ENCODE assay signal across 31 mouse cellular contexts in the genomic region with DNA sequence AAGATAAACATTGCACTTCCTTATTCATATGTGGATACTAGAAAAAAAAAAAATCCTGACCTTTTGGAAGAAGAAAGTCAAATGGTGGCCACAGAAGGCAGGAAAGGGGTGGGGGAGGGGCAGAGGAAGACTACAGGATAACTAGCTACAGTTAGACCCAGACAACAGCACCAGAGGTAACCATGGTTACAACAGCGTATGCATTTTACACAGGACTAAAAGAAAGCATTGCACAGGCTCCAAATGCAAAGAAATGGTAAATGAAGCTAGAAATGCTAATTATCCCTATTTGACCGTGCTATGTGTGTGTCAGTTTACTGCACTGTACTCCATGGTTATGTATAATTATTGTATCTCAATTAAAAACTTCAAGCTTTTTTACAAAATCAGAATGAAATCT.
DNase-seq lines count a peak whose midpoint lies in the region; ATAC-seq lines count a peak whose summit lies in the region.
"Had no signal": no experiment of that assay in that cellular context is flagged by ENCODE, and none has a peak within 500 bp of the region (broad histone marks: within the 10 kb centered on the region; RNA-seq: fewer than 3 reads in every experiment).

No protein-coding gene starts in this region.

- 16% methylated on average over 2 of the region's 2 CpGs for WGBS in forebrain, embryonic 14.5 days
- 23% methylated on average over 2 of the region's 2 CpGs for WGBS in forebrain, embryonic 15.5 days
- 46% methylated on average over 2 of the region's 2 CpGs for WGBS in midbrain, embryonic 14.5 days
- WGBS in midbrain, embryonic 15.5 days = 31% methylated on average over 2 of the region's 2 CpGs

- peak; percentile 50; the same call in 1 of the 2 replicates for ATAC-seq in forebrain, embryonic 14.5 days
- ATAC-seq in forebrain, embryonic 15.5 days (replicated peaks) = no peak; the same call in 1 of the 2 replicates
- ATAC-seq in midbrain, embryonic 14.5 days (ENCODE audit: low FRiP score, low TSS enrichment) = no peak
- no peak for ATAC-seq in midbrain, embryonic 15.5 days (replicated peaks)
- ATAC-seq: intestine, embryonic 15.5 days had no signal

- no peak overlapping the region for H3K4me2 ChIP-seq in forebrain, embryonic 14.5 days (ENCODE audit: low read length)
- H3K4me2 ChIP-seq in forebrain, embryonic 15.5 days (replicated peaks) = no peak overlapping the region
- H3K4me2 ChIP-seq in midbrain, embryonic 14.5 days (ENCODE audit: low read length) = no peak overlapping the region
- H3K4me2 ChIP-seq in midbrain, embryonic 15.5 days = no peak overlapping the region
- H3K4me2 ChIP-seq: embryonic facial prominence, embryonic 12.5 days; heart, embryonic 15.5 days; hindbrain, embryonic 15.5 days; intestine, embryonic 15.5 days; limb, embryonic 15.5 days; liver, embryonic 13.5 days; midbrain, embryonic 12.5 days; neural tube, embryonic 15.5 days had no signal

- no peaks in the 10 kb centered on the region for H3K9me3 ChIP-seq in forebrain, embryonic 14.5 days (replicated peaks; ENCODE audit: control insufficient read depth, low read length)
- no peaks in the 10 kb centered on the region for H3K9me3 ChIP-seq in forebrain, embryonic 15.5 days
- no peaks in the 10 kb centered on the region for H3K9me3 ChIP-seq in midbrain, embryonic 14.5 days (ENCODE audit: control insufficient read depth, low read length)
- H3K9me3 ChIP-seq in midbrain, embryonic 15.5 days = no peaks in the 10 kb centered on the region
- H3K9me3 ChIP-seq: embryonic facial prominence, embryonic 12.5 days; heart, embryonic 15.5 days; hindbrain, embryonic 15.5 days; intestine, embryonic 15.5 days; limb, embryonic 10.5 days; limb, embryonic 15.5 days; liver, embryonic 13.5 days; midbrain, embryonic 12.5 days; neural tube, embryonic 15.5 days had no signal

- peaks cover 7% of the 10 kb centered on the region for H3K4me1 ChIP-seq in forebrain, embryonic 14.5 days (ENCODE audit: control insufficient read depth, insufficient read depth, low read length)
- H3K4me1 ChIP-seq in forebrain, embryonic 15.5 days = peaks cover 20% of the 10 kb centered on the region
- peaks cover 25% of the 10 kb centered on the region for H3K4me1 ChIP-seq in midbrain, embryonic 14.5 days (ENCODE audit: control insufficient read depth, insufficient read depth, low read length)
- H3K4me1 ChIP-seq in midbrain, embryonic 15.5 days = peaks cover 19% of the 10 kb centered on the region; the same call in 1 of the 2 replicates
- H3K4me1 ChIP-seq: intestine, embryonic 15.5 days had no signal

- H3K36me3 ChIP-seq in forebrain, embryonic 14.5 days (ENCODE audit: control insufficient read depth, insufficient read depth, low read length) = no peaks in the 10 kb centered on the region
- H3K36me3 ChIP-seq in forebrain, embryonic 15.5 days = no peaks in the 10 kb centered on the region
- H3K36me3 ChIP-seq in midbrain, embryonic 14.5 days (ENCODE audit: control insufficient read depth, insufficient read depth, low read length) = no peaks in the 10 kb centered on the region
- no peaks in the 10 kb centered on the region for H3K36me3 ChIP-seq in midbrain, embryonic 15.5 days (replicated peaks)
- H3K36me3 ChIP-seq: embryonic facial prominence, embryonic 12.5 days; heart, embryonic 15.5 days; hindbrain, embryonic 15.5 days; intestine, embryonic 15.5 days; limb, embryonic 10.5 days; limb, embryonic 15.5 days; liver, embryonic 13.5 days; midbrain, embryonic 12.5 days; neural tube, embryonic 15.5 days had no signal

- H3K27ac ChIP-seq in forebrain, embryonic 14.5 days (ENCODE audit: low read depth, low read length) = no peak overlapping the region
- H3K27ac ChIP-seq in forebrain, embryonic 15.5 days (replicated peaks) = no peak overlapping the region
- H3K27ac ChIP-seq in midbrain, embryonic 14.5 days (replicated peaks; ENCODE audit: low read depth, low read length) = no peak overlapping the region
- no peak overlapping the region for H3K27ac ChIP-seq in midbrain, embryonic 15.5 days
- H3K27ac ChIP-seq: heart, embryonic 15.5 days; hindbrain, embryonic 15.5 days; intestine, embryonic 15.5 days; kidney, postnatal 0 days; limb, embryonic 10.5 days; limb, embryonic 15.5 days; liver, embryonic 13.5 days; midbrain, embryonic 12.5 days; neural tube, embryonic 15.5 days had no signal

- no peak overlapping the region for H3K9ac ChIP-seq in forebrain, embryonic 14.5 days (ENCODE audit: low read length)
- no peak overlapping the region for H3K9ac ChIP-seq in forebrain, embryonic 15.5 days (replicated peaks)
- H3K9ac ChIP-seq in midbrain, embryonic 14.5 days (replicated peaks; ENCODE audit: low read length) = no peak overlapping the region
- no peak overlapping the region for H3K9ac ChIP-seq in midbrain, embryonic 15.5 days
- H3K9ac ChIP-seq: embryonic facial prominence, embryonic 12.5 days; heart, embryonic 15.5 days; hindbrain, embryonic 15.5 days; intestine, embryonic 15.5 days; limb, embryonic 15.5 days; liver, embryonic 13.5 days; midbrain, embryonic 12.5 days; neural tube, embryonic 15.5 days had no signal

- no peak overlapping the region for H3K4me3 ChIP-seq in forebrain, embryonic 14.5 days (ENCODE audit: low read depth, low read length)
- H3K4me3 ChIP-seq in forebrain, embryonic 15.5 days = no peak overlapping the region
- H3K4me3 ChIP-seq in midbrain, embryonic 14.5 days (replicated peaks; ENCODE audit: low read depth, low read length) = no peak overlapping the region
- no peak overlapping the region for H3K4me3 ChIP-seq in midbrain, embryonic 15.5 days
- H3K4me3 ChIP-seq: embryonic facial prominence, embryonic 12.5 days; erythroblast, embryonic 14.5 days; heart, embryonic 15.5 days; hindbrain, embryonic 15.5 days; intestine, embryonic 15.5 days; limb, embryonic 10.5 days; limb, embryonic 15.5 days; liver, embryonic 13.5 days; midbrain, embryonic 12.5 days; neural tube, embryonic 15.5 days had no signal

- peak; percentile 37 for DNase-seq in embryo, embryonic 10.5 days (ENCODE audit: low spot score)
- DNase-seq in embryo, embryonic 9.5 days (ENCODE audit: extremely low spot score) = no peak
- DNase-seq in forebrain, embryonic 14.5 days (ENCODE audit: low spot score) = peak; percentile 69
- peak; percentile 71 for DNase-seq in midbrain, embryonic 14.5 days
- peak; percentile 48 for DNase-seq in mesoderm, embryonic 11.5 days (ENCODE audit: low read depth, low spot score)
- no peak for DNase-seq in kidney, adult 11 months
- DNase-seq: adrenal gland, adult 8-10 months; cerebellum, adult 8-10 months; cerebellum, postnatal 36 days; gastrocnemius, postnatal 14 days; kidney, adult 8-10 months; kidney, postnatal 4 days; liver, embryonic 13.5 days; lung, adult 18-20 months; lung, postnatal 14 days; retina, postnatal 1 day; right cerebral cortex, postnatal 14 days; thymus, postnatal 4 days had no signal

- no peaks in the 10 kb centered on the region for H3K27me3 ChIP-seq in forebrain, embryonic 14.5 days (replicated peaks; ENCODE audit: control insufficient read depth, insufficient read depth, low read length)
- no peaks in the 10 kb centered on the region for H3K27me3 ChIP-seq in forebrain, embryonic 15.5 days
- H3K27me3 ChIP-seq in midbrain, embryonic 14.5 days (ENCODE audit: control insufficient read depth, insufficient read depth, low read length) = no peaks in the 10 kb centered on the region
- H3K27me3 ChIP-seq in midbrain, embryonic 15.5 days (replicated peaks) = no peaks in the 10 kb centered on the region
- H3K27me3 ChIP-seq: CH12.LX; embryonic facial prominence, embryonic 12.5 days; heart, embryonic 15.5 days; hindbrain, embryonic 15.5 days; intestine, embryonic 15.5 days; limb, embryonic 15.5 days; liver, embryonic 13.5 days; midbrain, embryonic 12.5 days; neural tube, embryonic 15.5 days had no signal

Comparison
In these comparisons a context has a peak if more than half of its experiments do, and no peak if none do; other contexts are left out.
1. DNase-seq: peak in embryo, embryonic 10.5 days (single experiment), forebrain, embryonic 14.5 days (single experiment), midbrain, embryonic 14.5 days (single experiment) and mesoderm, embryonic 11.5 days (single experiment); none in embryo, embryonic 9.5 days (single experiment) and kidney, adult 11 months (single experiment).